Mouse (Mus musculus) neutrophil, adult 59 days (primary cell): ENCODE results near the gene Crim1. TPM values are rescaled to one million over a fixed set of nuclear protein-coding genes. Genes with fewer than 3 reads are reported as not detected.

Experiments used
- total RNA-seq, 2 experiments: library from RNA; stranded (reverse); gene quantifications; 1 replicate in 1 of 2; 2 replicates in 1 of 2; pipeline ENCODE4 v1.2.4; 2023

Gene Crim1
- 1 to 10 TPM; 1.3 to 2.2 TPM for total RNA-seq

DNA sequence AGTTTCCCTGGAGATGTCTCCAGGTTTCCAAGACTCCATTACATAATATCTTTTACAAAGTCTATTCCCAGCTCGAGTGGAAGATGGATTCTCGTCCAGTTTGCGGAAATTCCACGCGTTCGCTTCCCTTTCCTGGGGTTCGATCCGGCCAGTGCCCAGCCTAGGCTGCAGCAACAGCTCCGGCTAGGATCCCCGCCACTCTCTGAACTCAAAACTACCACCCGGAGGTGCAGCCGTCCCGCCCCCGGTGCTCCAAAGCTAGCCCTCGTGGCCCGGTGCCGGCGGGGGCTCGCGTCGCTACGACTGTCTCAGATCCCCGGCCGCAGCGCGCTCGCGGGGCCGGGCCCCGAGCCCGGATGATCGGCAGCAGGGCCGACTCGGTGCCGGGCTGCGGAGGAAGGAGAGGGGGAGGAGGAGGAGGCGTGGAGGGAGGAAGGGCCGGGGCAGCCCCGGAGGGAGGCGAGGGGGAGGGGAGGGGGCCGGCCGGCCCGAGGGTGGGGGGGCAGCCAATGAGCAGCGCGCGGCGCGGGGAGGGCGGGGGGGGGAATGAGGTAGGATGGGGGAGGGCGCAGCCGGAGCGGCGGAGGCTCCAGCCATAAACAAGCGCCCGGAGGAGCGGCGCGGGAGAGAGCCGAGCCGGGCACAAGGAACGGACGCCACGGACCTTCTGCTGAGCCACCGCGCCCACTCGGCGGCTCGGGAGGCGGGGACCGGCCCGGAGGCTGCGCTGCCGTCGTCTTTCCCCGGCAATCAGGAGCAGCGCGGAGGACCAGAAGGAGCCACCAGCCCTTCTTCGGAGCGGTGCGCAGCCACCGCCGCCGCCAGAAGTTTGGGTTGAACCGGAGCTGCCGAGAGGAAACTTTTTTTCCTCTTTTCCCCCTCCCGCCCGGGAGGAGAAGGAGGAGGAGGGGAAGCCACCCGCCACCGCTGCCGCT is at the start of gene Crim1:
Crim1 (plus strand) TSS at position 623 of the 935 bp plus-strand sequence.

GRCm38 (mm10) chr17:78417381-78418281 is 217.6 kb downstream of the Crim1 start, which contains the start of gene Fez2:
Gene Fez2, minus strand, starts transcription at chr17:78418152.

Other genes starting within 250 kb of the Crim1 start
- 10 to 100 TPM; 11.9 to 14.1 TPM for gene Fez2, start 217.9 kb downstream of the Crim1 start, total RNA-seq